Mouse (Mus musculus): Measurements from ENCODE around the gene Map7. TPM values are rescaled to one million over a fixed set of nuclear protein-coding genes. Genes with fewer than 3 reads are reported as not detected.

Gene Map7
- total and polyA plus RNA-seq, 2 experiments from 2014 or later: 6.3 to 14.5 TPM

- Histone ChIP-seq H3K4me2 (ENCODE audit: low read depth) (no peak overlapping the region), H3K9me3 (ENCODE audit: low read length) (no peaks in the 10 kb centered on the region), H3K36me3 (ENCODE audit: insufficient read depth) (no peaks in the 10 kb centered on the region), H3K27ac (ENCODE audit: low read depth, low read length) (no peak overlapping the region), H3K9ac (no peak overlapping the region), H3K4me1 (ENCODE audit: insufficient read depth) (no peaks in the 10 kb centered on the region), H3K27me3 (ENCODE audit: insufficient read depth, low read length) (no peaks in the 10 kb centered on the region), H3K4me3 (ENCODE audit: low read depth, low read length) (no peak overlapping the region)
- 92% methylated on average over 5 of the region's 5 CpGs for WGBS
- no peak for TF ChIP-seq CTCF (IDR thresholded peaks at IDR 0.05; ENCODE audit: low read depth)
- ATAC-seq (no peak), DNase-seq (no peak)
These were observed 61.5 kb downstream of the Map7 start for GRCm38 (mm10) chr10:20209609-20210341.

DNA sequence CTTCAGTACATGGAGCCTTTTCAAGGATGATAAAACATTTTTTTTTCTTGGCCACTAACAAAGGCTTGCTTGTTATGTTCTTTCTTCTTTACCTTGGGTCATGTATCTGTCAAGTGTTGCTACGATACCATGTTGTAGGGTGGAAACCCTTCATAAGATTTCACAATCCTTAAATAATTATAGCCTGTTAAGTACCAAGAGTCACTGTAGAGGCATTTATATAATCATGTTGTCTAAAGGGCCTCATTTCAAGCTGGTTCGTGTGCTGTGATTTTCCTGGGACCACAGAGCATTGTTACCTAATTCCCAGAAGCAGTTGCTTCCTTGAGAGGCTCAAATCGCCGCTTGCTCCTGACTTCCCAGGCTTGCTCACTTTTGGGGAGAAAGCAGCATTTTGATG is 66.1 kb downstream of the Map7 start:
- Histone ChIP-seq H3K4me2 (ENCODE audit: low read depth) (no peak overlapping the region), H3K27me3 (ENCODE audit: insufficient read depth, low read length) (no peaks in the 10 kb centered on the region), H3K4me3 (ENCODE audit: low read depth, low read length) (no peak overlapping the region), H3K36me3 (ENCODE audit: insufficient read depth) (no peaks in the 10 kb centered on the region), H3K9ac (no peak overlapping the region), H3K9me3 (ENCODE audit: low read length) (no peaks in the 10 kb centered on the region), H3K27ac (ENCODE audit: low read depth, low read length) (no peak overlapping the region), H3K4me1 (ENCODE audit: insufficient read depth) (no peaks in the 10 kb centered on the region)
- ATAC-seq (no peak; the same call in 1 of the 2 replicates), DNase-seq (no peak)
- no peak for TF ChIP-seq CTCF (IDR thresholded peaks at IDR 0.05; ENCODE audit: low read depth)
- WGBS: 76% methylated on average over 4 of the region's 4 CpGs

DNA sequence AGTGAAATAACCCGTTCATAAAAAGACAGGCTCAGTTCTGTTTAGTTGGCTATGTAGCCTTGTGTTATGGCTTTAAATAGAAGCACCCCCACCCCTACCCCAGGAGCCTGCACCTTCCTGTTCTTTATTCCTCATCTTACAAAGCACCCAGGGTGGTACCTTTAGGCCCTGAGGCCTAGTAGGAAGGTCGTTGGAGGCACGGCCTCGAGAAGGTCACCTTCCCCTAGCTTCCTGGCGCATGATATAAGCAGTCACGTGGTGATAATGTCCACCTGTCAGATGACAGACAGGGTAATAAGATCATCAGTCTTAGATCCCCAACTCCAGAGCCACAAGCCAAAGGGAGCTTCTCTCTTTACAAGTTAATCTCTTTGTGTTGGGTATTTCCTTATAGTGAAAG is 68.7 kb downstream of the Map7 start:
- no peak overlapping the region for H3K4me3 ChIP-seq (ENCODE audit: low read depth, low read length)
- H3K4me1 ChIP-seq (ENCODE audit: insufficient read depth): no peaks in the 10 kb centered on the region
- no peak overlapping the region for H3K27ac ChIP-seq (ENCODE audit: low read depth, low read length)
- 86% methylated on average over 6 of the region's 6 CpGs for WGBS
- no peak overlapping the region for H3K9ac ChIP-seq
- H3K27me3 ChIP-seq (ENCODE audit: insufficient read depth, low read length): no peaks in the 10 kb centered on the region
- ATAC-seq (no peak), DNase-seq (no peak)
- H3K4me2 ChIP-seq (ENCODE audit: low read depth): no peak overlapping the region
- no peaks in the 10 kb centered on the region for H3K36me3 ChIP-seq (ENCODE audit: insufficient read depth)
- TF ChIP-seq CTCF (IDR thresholded peaks at IDR 0.05; ENCODE audit: low read depth): no peak
- H3K9me3 ChIP-seq (ENCODE audit: low read length): no peaks in the 10 kb centered on the region

DNA sequence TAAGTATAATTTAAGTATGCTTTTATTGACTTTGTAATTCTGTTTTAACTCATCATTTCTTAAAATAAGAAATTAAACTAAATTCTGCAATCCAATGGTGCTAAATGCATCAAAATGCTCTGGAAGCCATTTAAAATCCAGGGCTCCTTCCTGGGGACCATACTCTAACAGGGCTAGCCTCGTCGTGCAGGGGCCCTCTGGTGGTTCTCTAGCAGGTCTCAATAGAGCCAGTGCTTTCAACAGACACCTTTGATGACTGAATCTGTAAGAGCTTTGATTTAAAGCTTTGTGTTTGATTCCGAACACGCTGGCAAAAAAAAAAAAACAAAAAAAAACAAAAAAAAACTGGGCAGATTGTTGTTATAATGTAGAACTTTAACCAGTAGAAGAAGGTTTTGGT is 70.6 kb downstream of the Map7 start:
- ATAC-seq: no peak
- Histone ChIP-seq H3K4me2 (ENCODE audit: low read depth) (no peak overlapping the region), H3K4me3 (ENCODE audit: low read depth, low read length) (no peak overlapping the region), H3K9me3 (ENCODE audit: low read length) (no peaks in the 10 kb centered on the region), H3K36me3 (ENCODE audit: insufficient read depth) (no peaks in the 10 kb centered on the region), H3K27me3 (ENCODE audit: insufficient read depth, low read length) (no peaks in the 10 kb centered on the region), H3K27ac (ENCODE audit: low read depth, low read length) (no peak overlapping the region), H3K4me1 (ENCODE audit: insufficient read depth) (no peaks in the 10 kb centered on the region), H3K9ac (no peak overlapping the region)
- no peak for DNase-seq
- WGBS: 70% methylated on average over 4 of the region's 4 CpGs
- TF ChIP-seq CTCF (IDR thresholded peaks at IDR 0.05; ENCODE audit: low read depth): no peak

DNA sequence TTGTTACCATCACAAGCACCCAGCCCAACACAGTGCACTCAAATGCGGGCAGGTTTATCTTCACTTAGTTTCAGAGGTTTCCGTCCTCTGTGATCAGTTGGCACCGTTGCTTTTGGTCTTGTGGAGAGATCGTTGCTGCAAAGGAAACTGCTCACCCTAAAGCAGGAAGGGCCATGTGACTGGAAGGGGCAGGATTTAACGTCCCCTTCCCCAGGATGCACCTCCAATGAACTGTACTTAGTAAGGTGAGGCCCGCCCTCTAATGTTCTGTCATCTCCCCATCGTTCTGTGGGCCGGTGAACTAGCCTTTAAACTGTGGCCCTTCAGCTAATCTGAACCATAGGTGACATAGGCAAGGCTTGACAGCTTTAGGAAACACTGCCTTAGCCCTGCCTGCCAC is 71.3 kb downstream of the Map7 start:
- Histone ChIP-seq H3K9ac (no peak overlapping the region), H3K4me3 (ENCODE audit: low read depth, low read length) (no peak overlapping the region), H3K27me3 (ENCODE audit: insufficient read depth, low read length) (no peaks in the 10 kb centered on the region), H3K9me3 (ENCODE audit: low read length) (no peaks in the 10 kb centered on the region), H3K4me2 (ENCODE audit: low read depth) (no peak overlapping the region), H3K36me3 (ENCODE audit: insufficient read depth) (no peaks in the 10 kb centered on the region), H3K4me1 (ENCODE audit: insufficient read depth) (no peaks in the 10 kb centered on the region), H3K27ac (ENCODE audit: low read depth, low read length) (no peak overlapping the region)
- DNase-seq (no peak), ATAC-seq (no peak)
- 88% methylated on average over 8 of the region's 8 CpGs for WGBS
- TF ChIP-seq CTCF (IDR thresholded peaks at IDR 0.05; ENCODE audit: low read depth): no peak

GRCm38 (mm10) chr10:20220443-20221071 is 72.3 kb downstream of the Map7 start:
- H3K4me2 ChIP-seq (ENCODE audit: low read depth): no peak overlapping the region
- no peak overlapping the region for H3K27ac ChIP-seq (ENCODE audit: low read depth, low read length)
- H3K9me3 ChIP-seq (ENCODE audit: low read length): no peaks in the 10 kb centered on the region
- no peaks in the 10 kb centered on the region for H3K27me3 ChIP-seq (ENCODE audit: insufficient read depth, low read length)
- no peak overlapping the region for H3K9ac ChIP-seq
- DNase-seq: no peak
- H3K36me3 ChIP-seq (ENCODE audit: insufficient read depth): no peaks in the 10 kb centered on the region
- no peaks in the 10 kb centered on the region for H3K4me1 ChIP-seq (ENCODE audit: insufficient read depth)
- no peak overlapping the region for H3K4me3 ChIP-seq (ENCODE audit: low read depth, low read length)
- ATAC-seq: no peak
- WGBS: 64% methylated on average over 10 of the region's 10 CpGs
- no peak for TF ChIP-seq CTCF (IDR thresholded peaks at IDR 0.05; ENCODE audit: low read depth)

GRCm38 (mm10) chr10:20222011-20222410 is 73.7 kb downstream of the Map7 start:
- no peak for DNase-seq
- Histone ChIP-seq H3K4me2 (ENCODE audit: low read depth) (no peak overlapping the region), H3K36me3 (ENCODE audit: insufficient read depth) (no peaks in the 10 kb centered on the region), H3K4me3 (ENCODE audit: low read depth, low read length) (no peak overlapping the region), H3K4me1 (ENCODE audit: insufficient read depth) (no peaks in the 10 kb centered on the region), H3K9ac (no peak overlapping the region), H3K9me3 (ENCODE audit: low read length) (no peaks in the 10 kb centered on the region), H3K27ac (ENCODE audit: low read depth, low read length) (no peak overlapping the region), H3K27me3 (ENCODE audit: insufficient read depth, low read length) (no peaks in the 10 kb centered on the region)
- WGBS: 87% methylated on average over 4 of the region's 4 CpGs
- ATAC-seq: no peak
- no peak for TF ChIP-seq CTCF (IDR thresholded peaks at IDR 0.05; ENCODE audit: low read depth)
